Mouse (Mus musculus) adrenal gland, postnatal 14 days (tissue): ENCODE measurements around the gene Nckap5l. TPM values are rescaled to one million over a fixed set of nuclear protein-coding genes. Genes with fewer than 3 reads are reported as not detected.
"Not testable (repeated sequence)": the region's sequence is repeated elsewhere in the genome, so short reads cannot be mapped to it uniquely, and the experiment has no call there.

Experiments
- DNase-seq: peaks from one replicate; pipeline ENCODE4 v3.0.0; 2021; ENCODE audit warnings: mixed read lengths
- total RNA-seq: library from RNA; stranded (reverse); gene quantifications from 2 replicates; pipeline ENCODE4 v1.2.3, GENCODE M21; 2021

The Nckap5l gene
- total RNA-seq, 1 experiment from 2014 or later = 25.6 TPM

GRCm38 (mm10) chr15:99396875-99397274, 60.7 kb downstream of the Nckap5l start:
- peak; percentile 82 for DNase-seq

DNA sequence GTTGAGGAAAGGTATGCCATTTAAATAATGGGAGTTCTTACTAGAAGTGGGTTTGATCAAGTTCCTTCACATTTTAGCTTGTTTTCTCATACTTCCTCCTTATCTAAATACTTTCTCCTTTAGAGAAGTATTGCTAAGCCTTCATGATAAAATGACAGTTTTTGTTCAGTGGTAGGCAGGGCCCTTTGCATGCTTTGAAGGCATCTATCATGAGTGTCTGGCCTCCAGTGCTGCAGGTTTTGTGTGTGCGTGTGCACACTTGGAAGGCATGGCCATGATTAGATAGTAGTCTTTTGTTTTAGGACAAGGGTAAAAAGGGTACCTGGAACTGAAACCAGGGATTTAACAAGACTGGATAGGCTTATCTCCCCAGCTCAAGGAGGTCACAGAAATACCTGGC, 61.1 kb downstream of the Nckap5l start:
- no peak for DNase-seq

GRCm38 (mm10) chr15:99393386-99394252, 63.9 kb downstream of the Nckap5l start:
- peak; percentile 80 for DNase-seq

- peak; percentile 100 for DNase-seq
Measured at GRCm38 (mm10) chr15:99392486-99393385, 64.8 kb downstream of the Nckap5l start, which contains the start of gene Tmbim6. Tmbim6 (plus strand) TSS chr15:99392882.

DNA sequence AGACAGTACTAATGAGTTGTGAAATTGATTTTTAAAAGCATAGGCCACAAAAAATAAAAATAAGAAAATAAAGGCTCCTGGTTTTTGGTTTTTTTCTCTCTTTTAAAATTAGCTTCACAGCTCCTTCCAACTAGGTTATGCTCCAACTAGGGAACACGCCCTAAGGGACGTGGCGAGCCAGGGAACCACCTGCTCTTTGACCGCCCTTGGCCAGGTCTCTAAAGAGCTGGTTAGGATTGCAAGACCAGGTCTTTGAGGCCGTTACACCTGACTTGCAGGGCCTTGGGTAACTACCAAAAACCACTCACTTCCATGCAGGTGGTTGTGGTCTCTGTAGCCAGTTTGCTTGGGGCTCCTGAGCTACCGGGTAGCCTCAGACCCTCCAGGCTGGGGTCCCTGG, 65.6 kb downstream of the Nckap5l start:
- DNase-seq = peak; percentile 64

DNA sequence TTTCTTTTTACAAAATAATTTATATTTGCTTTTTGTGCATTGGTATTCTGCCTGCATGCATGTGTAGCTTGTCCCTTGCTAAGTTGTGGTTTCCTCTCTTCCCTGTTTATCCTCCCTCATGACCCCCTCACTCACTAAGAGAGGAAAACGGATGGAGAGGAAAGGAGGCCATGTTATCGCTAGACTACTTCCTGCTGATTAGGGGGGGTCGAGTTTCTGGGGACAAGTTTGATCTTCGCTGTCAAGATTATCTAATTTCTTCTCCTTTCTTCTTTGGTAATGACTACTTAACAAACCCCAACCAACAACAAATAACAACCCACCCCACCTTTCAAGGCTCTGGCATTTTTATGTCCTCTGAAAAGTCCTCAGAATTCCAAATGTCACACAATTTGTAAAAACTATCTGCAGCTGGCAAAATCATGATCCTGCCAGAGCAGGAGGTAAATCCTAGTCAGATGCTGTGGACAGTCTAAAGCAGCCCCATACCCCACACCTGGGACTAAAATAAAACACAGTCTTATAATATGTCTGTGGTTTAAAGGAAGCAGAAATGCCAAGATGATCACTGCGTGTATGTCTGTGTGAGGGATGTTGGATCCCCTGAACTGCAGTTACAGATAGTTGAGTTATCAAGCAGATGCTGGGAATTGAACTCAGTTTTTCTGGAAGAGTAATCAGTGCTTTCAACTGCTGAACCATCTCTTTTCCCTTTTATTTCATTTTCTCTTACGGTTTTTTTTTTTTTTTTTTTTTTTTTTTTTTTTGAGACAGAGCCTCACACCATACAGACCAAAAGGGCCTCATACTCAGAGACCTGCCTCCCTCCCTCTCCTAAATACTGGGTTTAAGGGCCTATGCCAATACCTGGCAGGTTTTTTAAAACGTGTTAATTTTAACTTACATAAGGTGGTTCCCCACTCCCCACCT, 66.8 kb downstream of the Nckap5l start:
- no peak for DNase-seq

DNA sequence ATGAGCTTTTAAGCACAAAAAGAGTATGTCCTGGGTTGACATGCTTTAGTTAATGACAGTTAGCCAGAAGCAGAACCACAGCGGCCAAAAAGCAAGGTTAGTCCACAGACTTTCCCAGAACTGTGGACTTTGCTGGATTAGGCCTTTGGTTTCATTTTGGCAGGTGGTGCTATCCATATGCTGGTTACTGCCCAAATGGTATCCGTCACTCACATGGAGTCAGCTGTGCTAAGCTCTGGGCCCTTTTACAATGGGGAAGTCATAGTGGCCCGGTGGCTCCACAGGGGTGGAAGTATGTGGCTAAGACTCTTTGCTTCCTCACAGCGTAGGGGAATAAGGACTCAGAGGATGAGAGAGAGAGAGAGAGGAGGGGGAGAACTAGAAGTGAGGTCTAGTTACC, 69.6 kb downstream of the Nckap5l start:
- no peak for DNase-seq

DNA sequence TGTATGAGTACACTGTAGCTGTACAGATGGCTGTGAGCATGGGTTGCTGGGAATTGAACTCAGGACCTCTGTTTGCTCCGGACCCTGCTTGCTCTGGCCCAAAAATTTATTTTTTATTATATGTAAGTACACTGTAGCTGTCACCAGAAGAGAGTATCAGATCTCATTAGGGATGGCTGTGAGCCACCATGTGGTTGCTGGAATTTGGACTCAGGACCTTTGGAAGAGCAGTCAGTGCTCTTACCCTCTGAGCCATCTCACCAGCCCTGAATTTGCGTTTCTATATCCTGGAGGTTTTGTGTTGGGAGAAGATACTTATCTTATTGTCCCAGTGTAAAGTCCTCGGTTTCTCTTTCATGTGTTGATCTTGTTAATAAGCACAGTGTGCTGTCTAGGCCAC, 70.8 kb downstream of the Nckap5l start:
- DNase-seq = no peak

DNA sequence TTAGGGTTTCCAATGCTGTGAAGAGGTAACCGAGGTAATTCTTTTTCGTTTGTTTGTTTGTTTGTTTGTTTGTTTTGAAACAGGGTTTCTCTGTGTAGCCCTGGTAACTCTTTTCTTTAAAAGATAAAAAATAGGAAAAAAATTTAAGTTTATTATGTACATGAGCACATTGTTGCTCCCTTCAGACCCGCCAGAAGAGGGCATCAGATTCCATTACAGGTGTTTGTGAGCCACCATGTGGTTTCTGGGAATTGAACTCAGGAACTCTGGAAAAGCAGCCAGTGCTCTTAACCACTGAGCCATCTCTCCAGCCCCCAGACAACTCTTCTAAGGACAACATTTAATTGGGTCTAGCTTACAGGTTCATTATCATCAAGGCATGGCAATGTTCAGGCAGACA, 71.4 kb downstream of the Nckap5l start:
- DNase-seq = not testable (repeated sequence)

GRCm38 (mm10) chr15:99384071-99384470, 73.5 kb downstream of the Nckap5l start:
- DNase-seq = no peak

- no peak for DNase-seq
Measured at GRCm38 (mm10) chr15:99382893-99383292, 74.7 kb downstream of the Nckap5l start.

DNA sequence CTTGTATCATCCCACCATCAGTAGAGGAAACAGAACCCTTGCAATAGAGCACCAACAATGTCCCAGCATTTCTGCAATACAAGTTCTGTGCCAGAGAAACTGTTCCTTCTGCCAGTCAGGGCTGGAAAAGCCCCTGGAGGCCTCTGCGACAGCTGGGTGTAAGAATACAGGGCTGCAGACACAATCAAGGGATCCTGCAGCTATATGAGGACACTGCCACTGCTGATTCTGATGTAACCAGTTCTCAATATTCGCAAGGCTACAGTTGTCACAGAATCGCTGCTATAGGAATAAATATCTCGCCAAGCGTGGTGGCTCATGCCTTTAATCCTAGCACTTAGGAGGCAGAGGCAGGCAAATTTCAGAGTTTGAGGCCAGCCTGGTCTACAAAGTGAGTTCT, 81.3 kb downstream of the Nckap5l start:
- no peak for DNase-seq

DNA sequence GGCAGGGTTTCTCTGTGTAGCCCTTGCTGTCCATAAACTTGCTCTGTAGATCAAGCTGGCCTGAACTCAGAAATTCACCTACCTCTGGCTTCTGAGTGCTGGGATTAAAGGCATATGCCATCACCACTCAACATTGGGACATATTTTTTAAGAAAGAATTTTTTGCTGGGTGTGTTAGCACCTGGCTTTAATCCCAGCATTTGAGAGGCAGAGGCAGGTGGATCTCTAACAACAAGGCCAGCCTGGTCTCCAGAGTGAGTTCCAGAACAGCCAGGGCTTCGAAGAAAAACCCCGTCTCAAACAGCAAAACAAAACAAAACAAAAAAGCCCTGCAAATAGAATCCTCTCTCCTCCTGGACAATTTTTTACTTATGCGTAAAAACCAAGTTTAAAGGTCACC, 82.0 kb downstream of the Nckap5l start:
- DNase-seq = no peak

DNA sequence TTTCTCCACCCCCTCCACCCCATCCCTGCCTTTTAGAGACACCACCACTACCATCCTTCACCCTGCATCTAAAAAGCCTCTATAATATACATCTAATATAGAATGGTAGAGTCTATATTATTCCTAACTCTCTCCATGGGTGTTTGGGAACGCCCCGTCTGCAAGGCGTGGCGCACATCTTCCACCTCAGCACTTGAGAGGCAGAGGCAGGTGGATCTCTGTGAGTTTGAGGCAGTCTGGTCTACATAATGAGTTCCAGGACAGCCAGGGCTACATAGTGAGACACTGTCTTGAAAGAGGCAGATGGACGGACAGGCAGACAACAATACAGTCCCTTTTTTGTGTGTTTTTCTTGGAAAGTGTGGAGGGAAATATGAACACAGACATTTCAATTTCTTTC, 82.5 kb downstream of the Nckap5l start:
- DNase-seq = no peak

GRCm38 (mm10) chr15:99372761-99373160, 84.8 kb downstream of the Nckap5l start:
- peak; percentile 76 for DNase-seq

Other genes starting within 250 kb of the Nckap5l start
- 1.1 and 1.8 TPM in 2 replicates for gene Kcnh3, start 232.9 kb downstream of the Nckap5l start, total RNA-seq
- gene Mcrs1, start 205.8 kb downstream of the Nckap5l start, total RNA-seq = 41.4 and 41.9 TPM in 2 replicates
- 44.8 and 46.5 TPM in 2 replicates for gene Prpf40b, start 162.7 kb downstream of the Nckap5l start, total RNA-seq
- gene Fam186b, start 161.9 kb downstream of the Nckap5l start, total RNA-seq = 2.0 and 2.8 TPM in 2 replicates
- gene Fmnl3, start 87.3 kb downstream of the Nckap5l start, total RNA-seq = 21.3 and 31.3 TPM in 2 replicates
- 571 and 598 TPM in 2 replicates for gene Tmbim6, start 64.9 kb downstream of the Nckap5l start, total RNA-seq
- 3.9 and 6.8 TPM in 2 replicates for gene Bcdin3d, start 17.0 kb upstream of the Nckap5l start, total RNA-seq
- 16.3 and 17.2 TPM in 2 replicates for gene Faim2, start 70.4 kb upstream of the Nckap5l start, total RNA-seq
- 1.4 and 1.7 TPM in 2 replicates for gene Aqp2, start 121.3 kb upstream of the Nckap5l start, total RNA-seq
- gene Aqp5, start 133.0 kb upstream of the Nckap5l start, total RNA-seq = 2.1 and 2.3 TPM in 2 replicates
- not detected in 2 replicates for gene Aqp6, start 143.7 kb upstream of the Nckap5l start, total RNA-seq
- gene Racgap1, start 193.9 kb upstream of the Nckap5l start, total RNA-seq = 25.3 and 28.5 TPM in 2 replicates
- 0.70 and 0.75 TPM in 2 replicates for gene Asic1, start 212.6 kb upstream of the Nckap5l start, total RNA-seq
- 40.0 and 57.6 TPM in 2 replicates for gene Smarcd1, start 244.4 kb upstream of the Nckap5l start, total RNA-seq
- gene Gm17349, start 247.7 kb upstream of the Nckap5l start, total RNA-seq = 17.6 and 18.1 TPM in 2 replicates